Mouse (Mus musculus) CH12.LX (cell line): Measurements from ENCODE around the gene Zfp1. TPM values are rescaled to one million over a fixed set of nuclear protein-coding genes. Genes with fewer than 3 reads are reported as not detected.

Experiments
- DNase-seq: peaks from one replicate; pipeline ENCODE4 v3.0.0-alpha.2; 2013; ENCODE audit errors: extremely low read depth
- H3K27ac ChIP-seq: 2 replicates; pipeline ENCODE4 v1.5.1; 2012; ENCODE audit warnings: low read depth, mild to moderate bottlenecking, control low read depth, moderate library complexity; ENCODE audit not compliant: insufficient read depth
- H3K27me3 ChIP-seq: replicated peaks from 2 replicates; pipeline ENCODE3; 2012; ENCODE audit warnings: inconsistent platforms
- H3K36me3 ChIP-seq, 2 experiments: replicated peaks in 1 of 2; 2 replicates each; pipeline versions ENCODE3 to v1.6.1; 2012; ENCODE audit warnings: inconsistent platforms in 1 of 2, low read length in 1 of 2, mild to moderate bottlenecking in 1 of 2, mixed read lengths in 1 of 2, moderate library complexity in 1 of 2; ENCODE audit not compliant: control insufficient read depth in 1 of 2, insufficient read depth in 1 of 2
- H3K4me1 ChIP-seq, 2 experiments: 2 replicates each; pipeline ENCODE4 v1.6.1; 2012; ENCODE audit warnings: inconsistent platforms in 1 of 2, moderate library complexity in 1 of 2; ENCODE audit not compliant: insufficient read depth in 2 of 2, control insufficient read depth in 1 of 2
- H3K4me2 ChIP-seq: 2 replicates; pipeline ENCODE4 v1.6.1; 2012; ENCODE audit warnings: low read depth, mild to moderate bottlenecking, control low read depth; ENCODE audit not compliant: poor library complexity, insufficient read depth, severe bottlenecking
- H3K4me3 ChIP-seq, 3 experiments: fragments of 150-350 bp in 1 of 3; sonication (generic) in 1 of 3; replicated peaks in 1 of 3; 2 replicates each; pipeline versions ENCODE3 to v1.5.1; 2011 to 2012; ENCODE audit warnings: low read depth in 2 of 3, low read length in 2 of 3, mild to moderate bottlenecking in 2 of 3, moderate library complexity in 2 of 3, control low read depth in 1 of 3, improper control_type of control experiment in 1 of 3, inconsistent platforms in 1 of 3, mixed read lengths in 1 of 3; ENCODE audit not compliant: poor library complexity in 1 of 3
- H3K79me2 ChIP-seq: replicated peaks from 2 replicates; pipeline ENCODE4 v1.6.1; 2012; ENCODE audit warnings: mild to moderate bottlenecking, moderate library complexity; ENCODE audit not compliant: control insufficient read depth, poor library complexity, insufficient read depth, severe bottlenecking; ENCODE audit errors: extremely low read depth
- H3K9ac ChIP-seq: 2 replicates; pipeline ENCODE4 v1.6.1; 2012; ENCODE audit warnings: low read depth, mild to moderate bottlenecking, control low read depth, moderate library complexity; ENCODE audit not compliant: insufficient read depth
- H3K9me3 ChIP-seq: replicated peaks from 2 replicates; pipeline ENCODE3; 2012; ENCODE audit warnings: low read length, inconsistent platforms, mixed read lengths
- CHD1 ChIP-seq: IDR thresholded peaks from 2 replicates; pipeline ENCODE4 v1.6.1; 2012; ENCODE audit warnings: low read depth, low read length, improper control_type of control experiment, inconsistent platforms
- CHD2 ChIP-seq: IDR thresholded peaks from 2 replicates; pipeline ENCODE4 v1.6.1; 2011; ENCODE audit warnings: low read length, improper control_type of control experiment
- CTCF ChIP-seq, 2 experiments: IDR thresholded peaks in 1 of 2; conservative IDR thresholded peaks in 1 of 2; 2 replicates each; pipeline ENCODE4 v1.5.1; 2011 to 2012; ENCODE audit warnings: low read depth in 2 of 2, low read length in 2 of 2, improper control_type of control experiment in 1 of 2, inconsistent platforms in 1 of 2, mild to moderate bottlenecking in 1 of 2, moderate library complexity in 1 of 2
- E2F4 ChIP-seq: IDR thresholded peaks from 2 replicates; pipeline ENCODE4 v1.6.1; 2011; ENCODE audit warnings: low read depth, low read length, improper control_type of control experiment; ENCODE audit not compliant: insufficient replicate concordance
- EP300 ChIP-seq: IDR thresholded peaks from 2 replicates; pipeline ENCODE4 v1.6.1; 2011; ENCODE audit warnings: low read length, improper control_type of control experiment
- HCFC1 ChIP-seq: IDR thresholded peaks from 2 replicates; pipeline ENCODE4 v1.6.1; 2012; ENCODE audit warnings: low read depth, mild to moderate bottlenecking, inconsistent platforms, low read length, improper control_type of control experiment
- IRF4 ChIP-seq: IDR thresholded peaks from 2 replicates; pipeline ENCODE4 v1.6.1; 2014; ENCODE audit warnings: low read depth, mild to moderate bottlenecking, inconsistent platforms, low read length, improper control_type of control experiment
- JUN ChIP-seq: IDR thresholded peaks from 2 replicates; pipeline ENCODE4 v1.6.1; 2011; ENCODE audit warnings: low read depth, mild to moderate bottlenecking, low read length, improper control_type of control experiment, moderate library complexity; ENCODE audit not compliant: insufficient read depth
- MAFK ChIP-seq: IDR thresholded peaks from 2 replicates; pipeline ENCODE4 v1.6.1; 2011; ENCODE audit warnings: low read length, improper control_type of control experiment; ENCODE audit not compliant: insufficient replicate concordance
- MAX ChIP-seq: IDR thresholded peaks from 2 replicates; pipeline ENCODE4 v1.6.1; 2011; ENCODE audit warnings: low read length, improper control_type of control experiment
- MEF2A ChIP-seq: IDR thresholded peaks from 2 replicates; pipeline ENCODE4 v1.6.1; 2014; ENCODE audit warnings: low read depth, mild to moderate bottlenecking, inconsistent platforms, low read length, improper control_type of control experiment, borderline replicate concordance
- MXI1 ChIP-seq: IDR thresholded peaks from 2 replicates; pipeline ENCODE4 v1.6.1; 2011; ENCODE audit warnings: mild to moderate bottlenecking, low read depth, low read length, improper control_type of control experiment
- MYC ChIP-seq: IDR thresholded peaks from 2 replicates; pipeline ENCODE4 v1.6.1; 2011; ENCODE audit warnings: low read depth, mild to moderate bottlenecking, improper control_type of control experiment, low read length
- NELFE ChIP-seq: IDR thresholded peaks from 2 replicates; pipeline ENCODE4 v1.6.1; 2011; ENCODE audit warnings: low read depth, low read length, improper control_type of control experiment
- POLR2AphosphoS2 ChIP-seq: IDR thresholded peaks from 2 replicates; pipeline ENCODE4 v1.6.1; 2011; ENCODE audit warnings: low read depth, low read length, improper control_type of control experiment
- RAD21 ChIP-seq: IDR thresholded peaks from 2 replicates; pipeline ENCODE4 v1.6.1; 2011; ENCODE audit warnings: low read depth, mild to moderate bottlenecking, low read length, improper control_type of control experiment, moderate library complexity
- SIN3A ChIP-seq: IDR thresholded peaks from 2 replicates; pipeline ENCODE4 v1.6.1; 2012; ENCODE audit warnings: low read length, improper control_type of control experiment, inconsistent platforms
- SMC3 ChIP-seq: IDR thresholded peaks from 2 replicates; pipeline ENCODE4 v1.6.1; 2011; ENCODE audit warnings: low read depth, low read length, improper control_type of control experiment
- USF2 ChIP-seq: conservative IDR thresholded peaks from 2 replicates; pipeline ENCODE4 v1.6.1; 2011; ENCODE audit warnings: low read depth, low read length, improper control_type of control experiment
- ZC3H11A ChIP-seq: IDR thresholded peaks from 2 replicates; pipeline ENCODE4 v1.6.1; 2012; ENCODE audit warnings: low read depth, mild to moderate bottlenecking, inconsistent platforms, low read length, improper control_type of control experiment
- ZKSCAN1 ChIP-seq: IDR thresholded peaks from 2 replicates; pipeline ENCODE4 v1.6.1; 2012; ENCODE audit warnings: low read depth, inconsistent platforms, low read length, improper control_type of control experiment, borderline replicate concordance
- dilution Hi-C: fragments of 300-500 bp; cut with MboI; formaldehyde crosslinking; loops from 2 replicates; pipeline ENCODE4 v1.14.3; 2020; ENCODE audit warnings: low sequenced_read_pairs; ENCODE audit not compliant: extremely low pct_unique_long_range_greater_than_20kb, extremely low pct_ligation_motif_present
- in situ Hi-C: fragments of 300-500 bp; cut with MboI; formaldehyde crosslinking; loops from 3 replicates; pipeline ENCODE4 v1.14.3; 2019; ENCODE audit warnings: low sequenced_read_pairs, low pct_ligation_motif_present, low pct_unique_long_range_greater_than_20kb, mixed read lengths
- polyA plus RNA-seq: library from polyadenylated mRNA; unstranded; fragments of >175 nt; gene quantifications from 2 replicates; pipeline ENCODE4 v1.2.1, GENCODE M21; 2012; ENCODE audit warnings: low read depth; ENCODE audit not compliant: insufficient read length
- total RNA-seq, 2 experiments: library from RNA; depleted of rRNA; stranded (reverse); fragments of 300-350 nt in 1 of 2; fragments of >200 nt in 1 of 2; gene quantifications; 2 replicates each; pipeline ENCODE4 v1.2.3; 2012 to 2014

Gene Zfp1
- total and polyA plus RNA-seq, 3 experiments = 9.2 to 16.7 (median 14.5) TPM

GRCm38 (mm10) chr8:111680423-111681028 is 37.3 kb downstream of the Zfp1 start:
- TF ChIP-seq CTCF (conservative IDR thresholded peaks at IDR 0.05 in 1 of 2, IDR thresholded peaks at IDR 0.05 in 1 of 2; ENCODE audit: low read depth in 2 of 2, low read length in 2 of 2) (peak in 1 of 2 experiments; percentile 38; a peak in 2 of 4 replicates), CHD2 (no peak), SMC3 (0 out of 2 replicates have a peak, but pooled peaks have one; percentile 5)
- TF ChIP-seq, all 38 proteins: peak for 2
- dilution Hi-C loops = no loop called here
- H3K4me1 ChIP-seq = no peaks in the 10 kb centered on the region
- DNase-seq = no peak
- H3K9ac ChIP-seq = no peak overlapping the region
- H3K27ac ChIP-seq = no peak overlapping the region
- peaks cover 8% of the 10 kb centered on the region for H3K9me3 ChIP-seq
- in situ Hi-C loops = no loop called here
- H3K4me2 ChIP-seq = no peak overlapping the region
- no peaks in the 10 kb centered on the region for H3K36me3 ChIP-seq
- peaks cover 10% of the 10 kb centered on the region for H3K27me3 ChIP-seq
- no peak overlapping the region for H3K4me3 ChIP-seq
- no peaks in the 10 kb centered on the region for H3K79me2 ChIP-seq

- no peaks in the 10 kb centered on the region for H3K79me2 ChIP-seq
- H3K27ac ChIP-seq = no peak overlapping the region
- peaks cover 10% of the 10 kb centered on the region for H3K27me3 ChIP-seq
- no peak overlapping the region for H3K4me3 ChIP-seq
- DNase-seq = no peak
- no peaks in the 10 kb centered on the region for H3K4me1 ChIP-seq
- H3K9me3 ChIP-seq = peaks cover 7% of the 10 kb centered on the region
- in situ Hi-C loops = no loop called here
- H3K4me2 ChIP-seq = no peak overlapping the region
- H3K9ac ChIP-seq = no peak overlapping the region
- TF ChIP-seq MYC (no peak), CHD1 (no peak), SMC3 (no peak), HCFC1 (no peak), RAD21 (no peak), MXI1 (no peak), ZC3H11A (no peak), NELFE (no peak), MAX (no peak), MEF2A (no peak), E2F4 (no peak), POLR2AphosphoS2 (no peak), USF2 (no peak), EP300 (no peak), SIN3A (no peak), JUN (no peak), IRF4 (no peak), ZKSCAN1 (no peak), MAFK (no peak)
- dilution Hi-C loops = no loop called here
- no peaks in the 10 kb centered on the region for H3K36me3 ChIP-seq
Measured at GRCm38 (mm10) chr8:111681153-111681552, 38.0 kb downstream of the Zfp1 start.
